Mouse (Mus musculus) ES-E14 (cell line): ENCODE results near the gene CT030661.1. TPM values are rescaled to one million over a fixed set of nuclear protein-coding genes. Genes with fewer than 3 reads are reported as not detected.

Experiments
- total RNA-seq: library from RNA; depleted of rRNA; stranded (reverse); fragments of 300-350 nt; gene quantifications from 2 replicates; pipeline ENCODE4 v1.2.3, GENCODE M21; 2012; rRNA removed

Gene CT030661.1
- total RNA-seq, 1 experiment, result 8.5 TPM

Other genes starting within 250 kb of the CT030661.1 start
- 1.7 and 2.3 TPM in 2 replicates for gene Zfp947, start 148.6 kb downstream of the CT030661.1 start, total RNA-seq
- 2.4 and 2.5 TPM in 2 replicates for gene Zfp994, start 89.2 kb downstream of the CT030661.1 start, total RNA-seq
- 7.2 and 7.9 TPM in 2 replicates for gene Zfp944, start 46.6 kb upstream of the CT030661.1 start, total RNA-seq
- gene Zfp758, start 46.6 kb upstream of the CT030661.1 start, total RNA-seq, result 6.9 and 7.3 TPM in 2 replicates
- gene Zfp946, start 109.4 kb upstream of the CT030661.1 start, total RNA-seq, result 5.1 and 5.2 TPM in 2 replicates